Mouse (Mus musculus) gastrocnemius, postnatal 14 days (tissue): ENCODE data around the gene Specc1. TPM values are rescaled to one million over a fixed set of nuclear protein-coding genes. Genes with fewer than 3 reads are reported as not detected.

Experiments
- DNase-seq: peaks from one replicate; pipeline ENCODE4 v3.0.0; 2021; ENCODE audit warnings: mixed read lengths
- intact Hi-C: fragments of 180-260 bp; cut with DNase I; formaldehyde crosslinking; loops from one replicate; pipeline ENCODE4 v1.15.1; 2025; ENCODE audit warnings: low total_unique reads
- total RNA-seq, 2 experiments: library from RNA; stranded (reverse); gene quantifications; 2 replicates each; pipeline ENCODE4 v1.2.3; 2021

The Specc1 gene
- total RNA-seq, 2 experiments from 2014 or later = 5.0 to 5.4 TPM

DNA sequence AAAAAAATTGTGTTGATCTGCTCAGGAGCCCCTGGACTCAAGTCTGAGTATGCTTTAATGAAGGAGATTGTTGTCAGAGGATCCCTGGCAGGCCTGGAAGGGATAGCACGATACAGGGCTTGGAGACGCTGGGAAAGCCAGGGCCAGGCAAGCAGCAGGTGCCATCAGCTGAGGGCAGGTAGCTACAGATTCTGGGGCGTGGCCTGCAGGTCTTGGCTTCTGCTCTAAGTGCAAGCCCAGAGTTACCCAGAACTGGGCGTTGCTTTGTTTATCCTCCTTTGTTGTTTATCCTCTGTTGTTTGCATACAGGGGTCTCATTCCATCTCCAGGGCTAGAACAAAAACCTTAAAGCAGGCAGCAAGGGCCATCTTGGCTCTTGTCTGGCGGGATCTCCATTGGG is 296.8 kb downstream of the Specc1 start:
- intact Hi-C loops = no loop called here

DNA sequence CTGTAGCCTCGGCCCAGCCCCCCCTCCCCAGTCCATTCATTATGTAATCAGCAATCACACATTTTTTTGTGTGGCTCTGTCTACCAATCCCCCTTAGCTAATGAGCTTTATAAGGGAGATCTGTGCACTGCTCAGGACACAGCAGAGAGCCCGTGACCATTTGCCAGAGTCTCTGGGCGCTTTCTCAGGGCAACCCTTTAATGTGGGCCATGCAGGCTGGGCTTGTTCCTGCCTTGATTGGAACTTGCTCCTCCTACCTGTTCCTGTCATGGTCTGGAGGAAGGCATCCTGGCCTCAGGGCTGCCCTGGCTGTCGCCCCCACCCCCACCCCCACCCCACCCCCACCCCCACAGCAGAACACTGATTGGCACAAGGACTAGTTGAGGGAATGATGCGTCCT is 302.7 kb downstream of the Specc1 start:
- DNase-seq = no peak
- intact Hi-C loops = no loop called here

More for the DNA sequence above, 296.8 kb downstream of the Specc1 start:
- DNase-seq = no peak

DNA sequence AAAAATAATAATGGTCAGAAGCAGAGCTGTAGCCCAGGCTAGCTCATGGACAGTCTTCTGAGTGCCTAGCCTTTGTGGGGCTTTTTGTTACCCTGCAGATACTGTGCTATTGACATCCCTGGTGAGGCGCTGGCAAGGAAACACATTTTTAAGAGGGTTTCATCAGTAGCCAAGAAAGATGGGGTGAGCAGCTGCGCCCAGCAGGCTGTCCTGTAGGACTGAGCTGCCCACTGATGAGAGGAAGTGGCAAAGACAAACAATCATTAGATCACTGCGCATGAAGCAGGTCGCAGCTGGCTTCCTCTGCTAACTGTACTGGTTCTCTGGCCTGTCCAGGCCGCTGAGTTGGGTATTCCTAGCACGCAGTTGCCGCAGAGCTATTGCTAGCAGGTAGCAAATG is 307.0 kb downstream of the Specc1 start:
- no peak for DNase-seq
- intact Hi-C loops = no loop called here

DNA sequence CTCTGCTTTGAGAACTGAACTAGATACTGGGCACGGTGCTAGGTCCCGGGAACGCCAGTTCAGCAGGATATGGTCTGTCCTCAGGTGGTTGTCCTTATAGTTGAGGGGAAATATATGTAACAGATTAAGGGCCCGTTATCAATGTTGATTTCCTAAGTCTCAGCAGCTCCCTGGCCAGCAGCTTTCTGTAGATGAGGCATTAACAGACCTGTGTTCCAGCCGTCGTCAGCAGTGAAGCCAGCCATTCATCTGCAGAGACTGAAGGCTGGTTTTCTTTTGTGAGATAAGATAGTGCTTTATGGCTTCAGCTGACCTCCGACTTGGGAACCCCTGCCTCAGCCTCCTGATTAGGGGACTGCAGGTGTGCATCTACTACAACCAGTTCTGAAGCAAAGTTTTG is 307.5 kb downstream of the Specc1 start:
- no peak for DNase-seq
- intact Hi-C loops = no loop called here

DNA sequence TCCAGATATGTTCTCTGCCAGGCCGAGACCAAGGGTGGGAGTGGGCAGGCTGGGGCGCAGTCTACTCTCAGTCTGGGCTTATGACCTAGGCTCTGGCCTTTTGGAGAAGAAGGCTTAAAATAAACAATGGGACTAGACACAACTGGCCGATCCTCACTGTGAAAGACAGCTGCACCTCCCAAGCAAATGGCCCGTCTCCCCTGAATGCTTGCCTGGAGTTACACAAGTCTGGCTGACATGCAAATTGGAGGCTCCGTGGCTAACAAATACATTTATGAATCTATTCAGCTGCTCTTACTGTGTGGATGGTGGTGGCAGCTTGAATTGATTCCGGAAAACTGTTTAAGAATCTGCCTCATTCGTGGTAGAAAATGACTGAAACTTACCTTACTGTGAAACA is 309.1 kb downstream of the Specc1 start:
- no peak for DNase-seq
- intact Hi-C loops = no loop called here

DNA sequence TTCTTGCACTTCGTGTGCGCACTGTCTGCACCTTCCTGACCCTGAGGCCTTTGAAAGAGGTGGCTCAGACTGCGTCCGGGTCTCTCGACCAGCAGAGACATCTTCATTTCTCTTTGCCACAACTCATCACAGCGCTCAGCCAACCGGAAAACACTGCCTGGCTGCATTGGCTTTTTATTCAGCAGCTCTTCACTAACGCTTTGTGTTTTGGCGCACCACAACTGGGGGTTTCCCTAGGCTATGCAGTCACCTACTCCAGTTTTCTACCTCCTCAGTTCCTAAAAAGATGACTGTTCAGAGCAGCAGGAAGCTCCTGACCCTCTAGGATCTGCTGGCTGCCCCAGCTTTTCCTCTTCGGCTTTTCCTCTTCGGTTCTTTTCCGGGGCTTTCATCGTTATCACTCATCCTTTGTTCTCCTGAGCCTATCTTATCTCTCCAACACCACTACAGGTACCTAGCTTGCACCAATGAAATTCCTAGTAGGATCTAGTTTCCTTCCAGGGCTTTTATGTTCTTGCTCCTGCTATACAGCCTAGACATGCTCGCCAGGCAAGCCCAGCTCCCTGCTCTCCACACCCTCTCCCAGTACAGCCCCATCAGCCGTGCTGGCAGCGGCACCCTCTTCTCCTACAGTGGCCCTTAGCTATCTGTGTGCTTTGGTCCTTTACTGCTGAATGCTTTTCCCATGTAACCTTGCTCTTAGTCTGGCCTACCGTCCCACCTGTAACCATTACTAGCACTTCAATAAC is 310.1 kb downstream of the Specc1 start:
- no peak for DNase-seq
- intact Hi-C loops = no loop called here

DNA sequence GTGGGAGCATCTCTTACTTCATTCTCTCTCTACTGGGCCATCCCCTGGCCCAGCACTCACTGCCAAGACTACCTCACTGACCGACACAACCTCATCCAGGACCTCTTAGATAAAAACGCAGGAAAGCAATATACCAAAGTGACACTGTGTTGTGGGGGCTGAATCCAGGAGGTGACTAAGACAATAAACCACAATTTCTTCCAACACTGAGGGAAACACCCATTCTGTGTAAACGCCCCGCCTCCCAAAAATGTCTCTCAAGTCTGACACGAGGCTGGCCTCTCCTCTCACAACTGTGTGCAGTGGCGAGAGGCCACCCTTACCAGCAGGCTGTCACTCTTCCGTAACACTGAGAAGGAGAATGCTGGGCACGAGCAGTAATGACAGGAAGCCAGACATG is 311.8 kb downstream of the Specc1 start:
- no peak for DNase-seq
- intact Hi-C loops = no loop called here

DNA sequence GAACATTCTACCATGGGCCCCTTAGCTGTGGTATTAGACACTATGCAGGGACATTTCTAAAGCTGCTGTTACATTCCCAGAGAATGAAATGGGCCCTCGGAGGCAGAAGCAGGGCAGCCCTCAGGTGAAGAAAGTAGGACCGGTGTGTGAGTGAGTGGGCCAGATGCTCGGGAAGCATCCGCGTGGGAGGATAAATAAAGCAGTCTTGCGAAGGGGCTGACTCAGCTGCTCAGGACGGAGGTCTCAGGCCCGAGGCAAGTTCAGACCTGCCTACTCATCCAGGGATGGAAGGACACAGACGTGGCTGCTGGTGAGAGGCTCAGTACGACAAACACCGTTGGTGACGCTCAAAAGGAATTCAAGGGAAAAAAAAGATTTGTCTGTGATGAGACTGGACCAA is 312.5 kb downstream of the Specc1 start:
- DNase-seq = no peak
- intact Hi-C loops = no loop called here

DNA sequence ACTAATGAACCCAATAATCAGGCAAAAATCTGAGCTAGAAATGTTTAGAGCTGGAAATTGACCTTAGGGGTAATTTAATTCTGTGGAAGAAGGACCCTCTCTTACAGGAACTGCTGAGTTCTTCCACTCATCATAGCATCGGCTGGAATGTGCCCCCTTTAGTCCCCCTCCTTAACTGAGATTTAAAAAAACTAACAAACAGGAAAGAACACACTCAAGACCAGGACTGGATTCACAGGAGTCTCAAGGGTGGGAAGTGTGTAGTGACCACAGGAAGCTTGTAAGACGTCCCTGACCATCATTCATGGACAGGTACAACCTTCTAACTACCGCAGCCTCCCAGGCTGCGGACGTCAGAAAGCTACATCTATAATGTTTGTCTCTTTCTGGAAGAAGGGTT is 314.3 kb downstream of the Specc1 start:
- intact Hi-C loops = no loop called here
- no peak for DNase-seq

Other genes with a start within 250 kb of the Specc1 start
- not detected for gene Slc5a10, start 235.9 kb upstream of the Specc1 start, total RNA-seq
- gene Prpsap2, start 194.7 kb upstream of the Specc1 start, total RNA-seq = 1 to 10 TPM; 4.2 to 5.4 TPM
- 10 to 100 TPM; 54.6 to 55.8 TPM for gene Ulk2, start 101.7 kb upstream of the Specc1 start, total RNA-seq
- 1 to 10 TPM; 8.0 to 9.5 TPM for gene Akap10, start 26.5 kb upstream of the Specc1 start, total RNA-seq